Mouse (Mus musculus) spleen, postnatal 0 days (tissue): ENCODE results near the gene Gpt2. TPM values are rescaled to one million over a fixed set of nuclear protein-coding genes. Genes with fewer than 3 reads are reported as not detected.

Experiments
- polyA plus RNA-seq: library from polyadenylated mRNA; unstranded; fragments of >200 nt; fragmentation: Nextera tagmentation; extraction: Ambion mirVana; gene quantifications from 2 replicates; pipeline ENCODE4 v1.2.1, GENCODE M21; 2015

The Gpt2 gene
- polyA plus RNA-seq: 1.5 and 1.8 TPM in 2 replicates

GRCm38 (mm10) chr8:85492125-85492875 lies at the start of gene Gpt2:
Gene Gpt2 (plus strand): TSS chr8:85492576.

GRCm38 (mm10) chr8:85555181-85556145 lies 63.1 kb downstream of the Gpt2 start, which contains the start of gene Dnaja2:
Gene Dnaja2 (minus strand): TSS chr8:85555344.

Other genes starting within 250 kb of the Gpt2 start
- gene Orc6, start 192.9 kb upstream of the Gpt2 start, polyA plus RNA-seq: 118 and 132 TPM in 2 replicates
- 83.0 and 83.2 TPM in 2 replicates for gene Vps35, start 192.8 kb upstream of the Gpt2 start, polyA plus RNA-seq
- 75.1 and 79.7 TPM in 2 replicates for gene Mylk3, start 106.2 kb upstream of the Gpt2 start, polyA plus RNA-seq
- gene 4921524J17Rik, start 59.7 kb upstream of the Gpt2 start, polyA plus RNA-seq: 25.1 and 26.2 TPM in 2 replicates
- gene Dnaja2, start 62.8 kb downstream of the Gpt2 start, polyA plus RNA-seq: 74.2 and 78.6 TPM in 2 replicates
- 1.0 and 1.1 TPM in 2 replicates for gene Neto2, start 208.3 kb downstream of the Gpt2 start, polyA plus RNA-seq